Mouse (Mus musculus) left cerebral cortex, postnatal 25 days (tissue): ENCODE data around the gene 6330409D20Rik. TPM values are rescaled to one million over a fixed set of nuclear protein-coding genes. Genes with fewer than 3 reads are reported as not detected.
A peak's percentile ranks its signal among the peaks of the same experiment; 100 is the strongest.

Experiments used
- DNase-seq, 2 experiments: peaks; one replicate each; pipeline ENCODE4 v3.0.0; 2022; ENCODE audit warnings: low spot score in 2 of 2, mixed read lengths in 1 of 2
- intact Hi-C: fragments of 180-260 bp; cut with DNase I; formaldehyde crosslinking; loops from one replicate; pipeline ENCODE4 v1.15.1; 2025
- total RNA-seq, 2 experiments: library from RNA; stranded (reverse); gene quantifications; 2 replicates each; pipeline ENCODE4 v1.2.3; 2021

6330409D20Rik gene
- total RNA-seq, 2 experiments from 2014 or later: 2.3 to 2.4 TPM

GRCm38 (mm10) chr2:32729547-32729946 is 11.3 kb downstream of the 6330409D20Rik start:
- DNase-seq: no peak

GRCm38 (mm10) chr2:32728463-32728862 is 12.4 kb downstream of the 6330409D20Rik start:
- DNase-seq: no peak
- intact Hi-C loops: no loop called here

More at GRCm38 (mm10) chr2:32729547-32729946, 11.3 kb downstream of the 6330409D20Rik start:
- intact Hi-C loops: no loop called here

DNA sequence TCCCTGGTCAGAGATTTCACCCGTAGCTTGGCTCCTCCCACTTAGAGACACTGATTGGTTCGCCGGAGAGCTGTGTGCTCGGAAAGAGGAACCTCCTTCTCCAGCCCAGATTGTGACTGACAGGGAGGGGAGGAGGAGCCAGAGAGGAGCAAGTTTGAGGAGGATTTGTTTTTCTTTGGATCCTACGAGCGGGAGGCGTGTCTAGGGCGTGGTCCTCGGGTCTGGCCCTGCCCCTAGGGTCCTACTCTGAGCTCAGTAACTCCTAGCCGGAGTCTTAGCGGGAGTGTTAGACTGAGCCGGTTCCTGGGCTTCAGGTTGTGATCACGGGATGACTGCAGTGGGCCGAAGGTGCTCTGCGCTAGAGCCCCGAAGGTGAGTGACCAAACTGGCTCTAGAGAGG is 13.4 kb downstream of the 6330409D20Rik start:
- intact Hi-C loops: no loop called here
- peak; percentile 77 to 93 for DNase-seq

DNA sequence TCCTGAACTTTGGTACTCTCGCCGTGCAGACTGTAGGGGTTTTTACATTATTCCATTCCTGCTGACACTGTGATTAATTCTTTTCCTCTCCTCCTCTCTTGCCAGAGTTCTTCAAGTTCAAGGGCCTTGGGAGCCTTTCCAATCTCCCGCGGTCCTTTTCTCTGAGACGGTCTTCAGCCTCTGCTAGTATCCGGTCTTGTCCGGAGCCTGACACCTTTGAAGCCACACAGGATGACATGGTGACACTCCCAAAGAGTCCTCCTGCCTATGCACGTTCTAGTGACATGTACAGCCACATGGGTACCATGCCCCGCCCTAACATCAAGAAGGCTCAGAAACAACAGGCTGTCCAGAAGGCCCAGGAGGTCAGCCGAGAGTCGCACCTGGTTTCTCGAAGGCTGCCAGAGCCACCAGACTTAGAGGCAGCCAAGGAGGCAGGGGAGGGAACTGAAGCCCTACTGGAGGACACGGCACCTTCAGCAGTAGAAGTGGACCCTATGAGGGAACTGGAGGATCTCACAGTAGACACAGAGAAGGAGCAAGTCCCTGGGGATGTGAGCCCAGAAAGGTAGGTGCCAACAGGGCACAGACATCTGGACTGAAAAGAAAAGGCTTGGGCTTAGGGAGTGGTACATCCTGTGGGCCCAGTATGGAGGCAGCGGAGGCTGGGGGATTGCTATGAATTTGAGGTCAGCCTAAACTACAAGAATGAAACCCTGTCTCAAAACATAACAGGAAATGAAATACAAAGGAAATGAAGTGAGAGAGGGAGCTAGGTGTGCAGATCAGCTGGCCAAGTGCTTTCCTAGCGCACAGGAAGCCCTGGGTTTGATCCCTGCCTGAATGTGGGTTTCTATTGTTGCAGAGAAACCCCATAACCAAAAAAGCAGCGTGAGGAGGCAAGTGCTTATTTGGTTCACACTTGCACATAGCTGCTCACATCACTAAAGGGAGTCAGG is 15.7 kb downstream of the 6330409D20Rik start:
- DNase-seq: no peak

DNA sequence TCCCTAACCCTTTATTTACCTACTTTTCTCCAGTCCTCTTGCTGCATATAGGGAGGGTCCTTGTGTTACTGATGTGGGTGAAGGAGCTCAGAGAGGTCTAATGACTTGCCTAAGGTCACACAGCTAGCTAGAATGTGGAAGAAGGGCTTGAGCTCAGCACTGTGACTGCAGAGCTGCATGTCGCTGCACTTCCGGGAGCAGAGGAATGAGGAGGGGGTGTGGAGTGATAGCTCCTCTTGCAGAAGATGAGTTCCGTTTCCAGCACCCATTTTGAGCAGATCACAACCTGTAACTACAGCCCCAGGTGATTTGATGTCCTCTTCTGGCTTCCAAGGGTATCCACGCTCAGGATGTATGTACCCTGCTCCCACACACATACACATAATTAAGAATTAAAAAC is 16.7 kb downstream of the 6330409D20Rik start:
- intact Hi-C loops: no loop called here
- no peak for DNase-seq

More for the DNA sequence above, 15.7 kb downstream of the 6330409D20Rik start:
- intact Hi-C loops: no loop called here

- no peak for DNase-seq
- intact Hi-C loops: no loop called here
These were observed 18.2 kb downstream of the 6330409D20Rik start for GRCm38 (mm10) chr2:32722581-32722980.

GRCm38 (mm10) chr2:32722046-32722445 is 18.8 kb downstream of the 6330409D20Rik start:
- intact Hi-C loops: no loop called here
- DNase-seq: no peak

DNA sequence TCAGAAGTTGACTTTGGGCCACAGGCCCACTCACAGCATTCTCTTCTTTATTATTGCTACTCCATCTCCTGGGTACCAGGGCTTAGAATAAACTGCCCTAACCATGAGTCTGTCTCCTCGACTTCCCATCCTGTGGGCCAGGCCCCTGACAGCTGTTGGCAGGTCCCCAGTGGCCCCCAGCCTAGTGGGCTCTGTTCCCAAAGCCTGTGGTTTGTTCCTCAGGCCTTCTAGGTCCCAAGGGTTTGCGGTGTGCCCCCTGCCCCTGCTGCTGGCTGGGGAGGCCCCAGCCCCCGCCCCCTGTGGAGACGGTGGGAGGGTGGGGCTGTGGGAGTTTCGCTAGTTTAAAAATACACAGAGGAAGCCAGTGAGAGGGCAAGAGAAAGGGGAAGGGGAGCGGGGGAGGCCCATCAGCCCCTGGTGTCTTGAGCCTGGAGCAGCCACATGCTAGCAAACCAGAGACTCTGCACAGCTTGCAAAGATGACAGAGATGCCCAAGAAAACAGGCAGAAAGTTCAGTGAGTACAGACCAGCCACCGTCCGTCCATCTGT is 20.1 kb downstream of the 6330409D20Rik start, which contains the start of gene Sh2d3c:
Gene Sh2d3c, plus strand, starts transcription at position 375 of the 549 bp plus-strand sequence.
- intact Hi-C loops: no loop called here
- no peak for DNase-seq

- intact Hi-C loops: no loop called here
These were observed 20.8 kb downstream of the 6330409D20Rik start for GRCm38 (mm10) chr2:32720053-32720452.

DNA sequence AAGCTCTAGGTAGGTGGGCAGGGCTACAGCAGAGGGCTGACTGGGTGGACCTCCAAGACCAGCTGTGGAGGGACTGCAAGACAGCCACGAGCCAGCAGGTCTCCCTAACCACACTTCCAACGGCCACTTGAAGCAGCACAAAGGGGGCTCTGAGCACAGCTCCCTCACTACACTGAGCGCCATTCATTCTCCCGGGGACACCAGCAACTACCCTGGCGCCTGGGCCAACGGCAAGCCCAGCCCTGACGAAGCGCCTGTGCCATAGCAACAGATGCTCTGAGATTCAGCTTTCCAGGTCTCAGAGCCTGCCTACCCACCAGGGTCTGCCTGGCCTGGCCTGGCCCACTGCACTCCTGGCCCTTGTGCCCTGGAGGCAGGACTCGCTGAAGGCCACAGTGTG is 22.1 kb downstream of the 6330409D20Rik start:
- DNase-seq: peak; percentile 27 to 44
- intact Hi-C loops: no loop called here

More at GRCm38 (mm10) chr2:32720053-32720452, 20.8 kb downstream of the 6330409D20Rik start:
- no peak for DNase-seq

DNA sequence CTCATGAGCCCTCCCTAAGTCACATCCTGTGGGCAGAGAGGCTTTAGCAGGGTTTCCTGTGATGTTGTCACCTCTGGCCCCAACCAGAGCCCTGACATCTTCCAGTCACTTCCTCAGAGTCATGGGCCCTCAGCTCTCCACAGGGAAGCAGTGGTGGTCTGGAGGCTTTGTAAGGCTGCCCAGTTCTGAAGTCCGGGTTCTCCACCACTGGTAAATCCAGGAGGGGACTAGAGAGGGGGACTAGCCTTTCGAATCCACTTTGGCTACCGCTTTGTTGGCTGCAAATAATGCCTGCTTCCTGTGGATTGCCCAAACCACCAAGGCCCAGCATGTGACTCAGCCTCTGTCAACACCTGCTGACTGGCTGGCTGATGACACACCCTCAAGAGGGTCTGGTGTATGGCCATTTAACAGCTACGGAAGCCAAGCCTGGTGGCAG is 25.8 kb downstream of the 6330409D20Rik start:
- no peak for DNase-seq
- intact Hi-C loops: loop anchor here (5.0 kb wide), 1 partner anchor 142 kb away; no protein-coding TSS in a partner anchor

GRCm38 (mm10) chr2:32714117-32714986 is 26.5 kb downstream of the 6330409D20Rik start:
- DNase-seq: no peak
- intact Hi-C loops: loop anchor here (5.0 kb wide), 1 partner anchor 143 kb away; no protein-coding TSS in a partner anchor

DNA sequence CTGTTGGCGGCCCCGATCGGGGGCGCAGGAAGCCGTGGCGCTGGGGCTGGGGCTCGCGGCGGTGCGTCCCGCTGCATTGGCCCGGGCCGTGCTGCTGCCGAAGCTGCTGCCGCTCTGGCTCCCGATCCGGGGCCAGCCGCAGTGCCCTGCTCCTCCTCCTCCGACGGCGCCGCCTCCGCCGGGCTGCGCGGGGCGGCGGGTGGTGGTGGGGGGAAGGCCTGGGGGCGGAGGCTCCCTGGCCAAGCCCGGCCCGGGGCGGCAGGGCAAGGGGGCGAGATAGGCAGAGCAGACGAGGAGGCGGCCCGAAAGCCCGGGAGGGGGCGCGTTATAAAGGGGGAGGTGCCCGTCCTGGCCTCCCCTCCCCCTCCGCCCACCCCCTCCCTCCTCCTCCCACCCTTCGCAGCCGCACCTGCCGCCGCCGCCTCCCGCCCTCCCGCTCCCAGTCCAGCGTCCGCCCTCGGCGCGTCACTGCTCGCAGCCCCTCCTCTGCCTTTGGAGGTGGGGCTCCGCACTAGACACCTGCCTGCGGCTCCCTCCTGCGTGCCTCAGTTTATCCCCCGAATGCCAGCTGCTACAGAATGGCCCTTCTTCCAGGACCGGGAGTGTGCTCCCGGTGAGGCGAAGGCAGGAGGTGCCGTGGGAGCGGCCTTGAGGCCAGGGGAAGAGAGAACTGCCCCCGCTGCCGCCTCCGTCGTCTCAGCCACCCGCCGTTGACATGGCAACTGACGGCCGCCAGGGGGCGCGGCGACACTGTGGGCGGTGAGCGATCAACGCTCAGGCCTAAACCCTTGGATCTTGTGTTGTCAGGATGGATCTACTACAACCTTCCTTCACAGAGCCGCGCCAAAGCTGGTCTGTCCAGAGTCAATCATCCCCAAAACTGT is 27.6 kb downstream of the 6330409D20Rik start, which contains the start of gene Cdk9:
Gene Cdk9, minus strand, starts transcription at position 143 of the 884 bp plus-strand sequence.
- intact Hi-C loops: loop anchor here (1.0 to 5.0 kb wide), 3 partner anchors 28 to 144 kb away; partner anchors contain the start of genes 6330409D20Rik and Tor2a
- DNase-seq: peak; percentile 94

DNA sequence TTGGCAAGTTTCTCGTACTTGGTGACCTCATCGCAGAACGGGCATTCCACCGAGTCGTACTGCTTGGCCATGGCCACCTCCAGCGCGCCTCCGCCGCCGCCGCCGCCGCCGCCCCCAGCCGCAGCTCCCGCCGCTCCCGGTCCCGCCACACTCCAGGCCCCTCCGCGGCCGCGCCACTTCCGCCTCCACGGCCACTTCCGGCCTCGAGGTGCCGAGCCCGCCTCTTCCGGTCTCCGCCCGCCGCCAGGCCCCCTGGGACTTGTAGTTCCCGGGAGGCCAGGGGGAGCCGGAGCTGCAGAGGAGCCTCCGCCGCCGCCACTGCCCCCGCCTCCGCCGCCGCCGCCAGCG is 28.3 kb downstream of the 6330409D20Rik start:
- peak; percentile 94 for DNase-seq
- intact Hi-C loops: loop anchor here (5.0 kb wide), 1 partner anchor 145 kb away; no protein-coding TSS in a partner anchor

DNA sequence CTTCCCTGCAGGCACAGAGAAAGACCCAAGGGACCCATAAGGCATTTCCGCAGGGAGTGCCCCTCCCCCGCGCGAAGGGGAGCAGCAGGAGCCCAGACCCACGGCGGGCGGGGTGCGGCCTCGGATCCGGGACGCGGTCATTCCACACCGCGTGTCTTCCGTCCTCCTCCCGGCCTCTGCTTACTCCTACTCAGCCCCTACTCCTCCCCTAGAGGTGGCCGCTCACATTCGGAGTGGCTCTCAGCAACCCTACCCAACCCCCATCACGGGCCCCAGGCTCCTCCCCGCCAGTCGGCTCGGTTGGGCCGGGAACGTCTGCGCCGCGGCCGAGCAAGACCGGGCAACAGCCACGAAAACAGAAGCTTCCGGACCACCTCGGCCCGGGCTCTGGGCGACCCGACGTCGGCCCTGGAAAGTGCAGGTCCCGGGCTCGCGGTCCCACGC is 28.7 kb downstream of the 6330409D20Rik start:
- peak; percentile 26 to 46 for DNase-seq
- intact Hi-C loops: loop anchor here (5.0 kb wide), 1 partner anchor 145 kb away; no protein-coding TSS in a partner anchor

GRCm38 (mm10) chr2:32711301-32712056 is 29.3 kb downstream of the 6330409D20Rik start:
- DNase-seq: no peak
- intact Hi-C loops: loop anchor here (5.0 kb wide), 1 partner anchor 146 kb away; no protein-coding TSS in a partner anchor

GRCm38 (mm10) chr2:32710425-32710824 is 30.4 kb downstream of the 6330409D20Rik start:
- intact Hi-C loops: loop anchor here (5.0 kb wide), 1 partner anchor 147 kb away; no protein-coding TSS in a partner anchor
- DNase-seq: no peak
